Mouse (Mus musculus): ENCODE measurements around the gene Pced1b.
"Not testable (repeated sequence)": the region's sequence is repeated elsewhere in the genome, so short reads cannot be mapped to it uniquely, and the experiment has no call there.

Gene Pced1b

GRCm38 (mm10) chr15:97246911-97247790 lies at the start of gene Pced1b, which contains the start of gene Amigo2:
Gene Pced1b, plus strand, starts transcription at chr15:97247107.
Gene Amigo2, minus strand, starts transcription at chr15:97247287.
- DNase-seq = peak; percentile 84

- DNase-seq = no peak
These were observed 42.0 kb upstream of the Pced1b start for GRCm38 (mm10) chr15:97204889-97205288.

- no peak for DNase-seq
These were observed 41.1 kb upstream of the Pced1b start for GRCm38 (mm10) chr15:97205776-97206175.

GRCm38 (mm10) chr15:97206506-97206905 lies 40.4 kb upstream of the Pced1b start:
- DNase-seq = no peak

GRCm38 (mm10) chr15:97209754-97210153 lies 37.2 kb upstream of the Pced1b start:
- not testable (repeated sequence) for DNase-seq

- no peak for DNase-seq
These were observed 34.1 kb upstream of the Pced1b start for GRCm38 (mm10) chr15:97212501-97213477.

GRCm38 (mm10) chr15:97216843-97217242 lies 30.1 kb upstream of the Pced1b start:
- DNase-seq = no peak

GRCm38 (mm10) chr15:97223431-97223830 lies 23.5 kb upstream of the Pced1b start:
- DNase-seq = no peak

GRCm38 (mm10) chr15:97224003-97224402 lies 22.9 kb upstream of the Pced1b start:
- DNase-seq = peak; percentile 9

GRCm38 (mm10) chr15:97229494-97230077 lies 17.3 kb upstream of the Pced1b start:
- DNase-seq = no peak

- no peak for DNase-seq
These were observed 12.8 kb upstream of the Pced1b start for GRCm38 (mm10) chr15:97234076-97234475.

- peak; percentile 78 for DNase-seq
These were observed 11.7 kb upstream of the Pced1b start for GRCm38 (mm10) chr15:97235183-97235582.

GRCm38 (mm10) chr15:97236943-97237342 lies 10.0 kb upstream of the Pced1b start:
- peak; percentile 24 for DNase-seq

GRCm38 (mm10) chr15:97245392-97245791 lies 1.5 kb upstream of the Pced1b start:
- DNase-seq = no peak

- peak; percentile 12 for DNase-seq
These were observed 651 bp upstream of the Pced1b start for GRCm38 (mm10) chr15:97246256-97246655.

GRCm38 (mm10) chr15:97247791-97248161 lies 869 bp downstream of the Pced1b start:
- DNase-seq = peak; percentile 59

GRCm38 (mm10) chr15:97248296-97248695 lies 1.4 kb downstream of the Pced1b start:
- DNase-seq = peak; percentile 13

GRCm38 (mm10) chr15:97249322-97249721 lies 2.4 kb downstream of the Pced1b start:
- no peak for DNase-seq

- no peak for DNase-seq
These were observed 5.7 kb downstream of the Pced1b start for GRCm38 (mm10) chr15:97252493-97253034.

GRCm38 (mm10) chr15:97254375-97254774 lies 7.5 kb downstream of the Pced1b start:
- no peak for DNase-seq

GRCm38 (mm10) chr15:97255800-97256199 lies 8.9 kb downstream of the Pced1b start:
- no peak for DNase-seq

GRCm38 (mm10) chr15:97256411-97256810 lies 9.5 kb downstream of the Pced1b start:
- DNase-seq = no peak
